Mouse (Mus musculus) urinary bladder, postnatal 25 days (tissue): ENCODE results near the gene Rb1.

Experiments used
- DNase-seq: peaks from one replicate; pipeline ENCODE4 v3.0.0; 2022; ENCODE audit warnings: low spot score

Rb1 gene

GRCm38 (mm10) chr14:73258181-73258580, 67.4 kb downstream of the Rb1 start:
- no peak for DNase-seq

GRCm38 (mm10) chr14:73257348-73257747, 68.3 kb downstream of the Rb1 start:
- DNase-seq: no peak

- no peak for DNase-seq
These were observed 70.1 kb downstream of the Rb1 start for GRCm38 (mm10) chr14:73255426-73255970.

- no peak for DNase-seq
These were observed 71.2 kb downstream of the Rb1 start for GRCm38 (mm10) chr14:73254412-73254811.

GRCm38 (mm10) chr14:73253453-73254251, 72.0 kb downstream of the Rb1 start:
- DNase-seq: no peak

GRCm38 (mm10) chr14:73252276-73252675, 73.3 kb downstream of the Rb1 start:
- no peak for DNase-seq

GRCm38 (mm10) chr14:73250056-73250455, 75.6 kb downstream of the Rb1 start:
- no peak for DNase-seq

- DNase-seq: no peak
These were observed 81.5 kb downstream of the Rb1 start for GRCm38 (mm10) chr14:73244061-73244597.

- no peak for DNase-seq
These were observed 85.8 kb downstream of the Rb1 start for GRCm38 (mm10) chr14:73239857-73240256.

- DNase-seq: no peak
These were observed 86.3 kb downstream of the Rb1 start for GRCm38 (mm10) chr14:73239291-73239690.

- DNase-seq: peak; percentile 26
These were observed 86.9 kb downstream of the Rb1 start for GRCm38 (mm10) chr14:73238498-73239250.

- peak; percentile 48 for DNase-seq
These were observed 87.7 kb downstream of the Rb1 start, which contains the start of gene Lpar6 for GRCm38 (mm10) chr14:73237848-73238321. Lpar6 (plus strand) TSS chr14:73237895.

GRCm38 (mm10) chr14:73234468-73235031, 91.1 kb downstream of the Rb1 start:
- DNase-seq: no peak

- DNase-seq: no peak
These were observed 94.2 kb downstream of the Rb1 start for GRCm38 (mm10) chr14:73231286-73231982.

- no peak for DNase-seq
These were observed 98.8 kb downstream of the Rb1 start for GRCm38 (mm10) chr14:73226849-73227248.

- no peak for DNase-seq
These were observed 99.3 kb downstream of the Rb1 start for GRCm38 (mm10) chr14:73226346-73226745.

GRCm38 (mm10) chr14:73222316-73222970, 103.2 kb downstream of the Rb1 start:
- DNase-seq: no peak

- no peak for DNase-seq
These were observed 108.6 kb downstream of the Rb1 start for GRCm38 (mm10) chr14:73217062-73217461.

GRCm38 (mm10) chr14:73211477-73211876, 114.1 kb downstream of the Rb1 start:
- no peak for DNase-seq

- no peak for DNase-seq
These were observed 115.4 kb downstream of the Rb1 start for GRCm38 (mm10) chr14:73210196-73210595.

- DNase-seq: no peak
These were observed 116.4 kb downstream of the Rb1 start for GRCm38 (mm10) chr14:73209262-73209661.
